Mouse (Mus musculus) ES-E14 (cell line): ENCODE results near the gene Kcng3.

Source experiments
- CHD2 ChIP-seq: IDR thresholded peaks from 2 replicates; pipeline ENCODE4 v1.6.1; 2014; ENCODE audit warnings: mild to moderate bottlenecking, low read depth, low read length, inconsistent platforms
- HCFC1 ChIP-seq: IDR thresholded peaks from 2 replicates; pipeline ENCODE4 v1.6.1; 2012; ENCODE audit warnings: low read length, inconsistent platforms, borderline replicate concordance; ENCODE audit not compliant: insufficient read depth
- MAFK ChIP-seq: IDR thresholded peaks from 2 replicates; pipeline ENCODE4 v1.6.1; 2014; ENCODE audit warnings: mild to moderate bottlenecking, low read depth, low read length, inconsistent platforms; ENCODE audit not compliant: insufficient read depth
- ZC3H11A ChIP-seq: IDR thresholded peaks from 2 replicates; pipeline ENCODE4 v1.6.1; 2012; ENCODE audit warnings: low read depth, mild to moderate bottlenecking, inconsistent platforms, low read length, borderline replicate concordance
- ZNF384 ChIP-seq: IDR thresholded peaks from 2 replicates; pipeline ENCODE4 v1.6.1; 2012; ENCODE audit warnings: low read depth, low read length, inconsistent platforms

DNA sequence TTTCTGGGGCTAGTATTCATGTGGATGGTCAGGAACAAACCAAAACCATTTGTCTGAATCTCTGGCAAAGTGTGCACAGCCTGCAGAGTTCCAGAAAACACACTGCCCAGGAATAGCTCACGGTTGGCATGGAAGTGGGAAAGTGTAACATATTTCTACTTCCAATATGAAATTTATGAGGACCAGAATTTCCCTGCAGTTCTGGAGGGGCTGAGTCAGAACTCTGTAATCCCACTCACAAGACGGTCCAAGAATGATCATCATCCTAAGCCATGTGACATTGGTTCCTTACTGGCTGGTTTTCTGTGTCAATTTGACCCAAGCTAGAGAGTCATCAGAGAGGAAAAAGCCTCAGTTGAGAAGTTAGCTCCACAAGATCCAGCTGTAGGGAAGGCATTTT lies 89.3 kb downstream of the Kcng3 start:
- TF ChIP-seq ZC3H11A = no peak
- TF ChIP-seq MAFK = no peak
- no peak for TF ChIP-seq CHD2
- no peak for TF ChIP-seq HCFC1
- no peak for TF ChIP-seq ZNF384
